In genomic region chr2:94290483-94290882, GRCm38 (mm10) we compare ENCODE assay signal across 9 mouse cellular contexts.
DNase-seq lines count a peak whose midpoint lies in the region; ATAC-seq lines count a peak whose summit lies in the region.
"Had no signal": no experiment of that assay in that cellular context is flagged by ENCODE, and none has a peak within 500 bp of the region (broad histone marks: within the 10 kb centered on the region; RNA-seq: fewer than 3 reads in every experiment).

No protein-coding gene starts in this region.

- no peaks in the 10 kb centered on the region for H3K27me3 ChIP-seq in forebrain, embryonic 16.5 days (replicated peaks; ENCODE audit: control insufficient read depth, insufficient read depth, low read length)
- H3K27me3 ChIP-seq in hindbrain, embryonic 11.5 days (ENCODE audit: control insufficient read depth, insufficient read depth, low read length): no peaks in the 10 kb centered on the region
- H3K27me3 ChIP-seq: limb, embryonic 15.5 days had no signal

- H3K4me2 ChIP-seq in forebrain, embryonic 16.5 days (ENCODE audit: low read length): no peak overlapping the region
- no peak overlapping the region for H3K4me2 ChIP-seq in hindbrain, embryonic 11.5 days (replicated peaks; ENCODE audit: low read depth, low read length)
- H3K4me2 ChIP-seq: limb, embryonic 15.5 days had no signal

- H3K27ac ChIP-seq in forebrain, embryonic 16.5 days (ENCODE audit: low read length): no peak overlapping the region
- H3K27ac ChIP-seq in hindbrain, embryonic 11.5 days (ENCODE audit: low read depth, low read length): no peak overlapping the region
- H3K27ac ChIP-seq: limb, embryonic 15.5 days had no signal

- WGBS in forebrain, embryonic 16.5 days: 0% methylated on average over 5 of the region's 5 CpGs
- WGBS in hindbrain, embryonic 11.5 days: 7% methylated on average over 5 of the region's 5 CpGs

- peaks cover 23% of the 10 kb centered on the region for H3K4me1 ChIP-seq in forebrain, embryonic 16.5 days (replicated peaks; ENCODE audit: control insufficient read depth, insufficient read depth, low read length)
- peaks cover 3% of the 10 kb centered on the region; the same call in 1 of the 2 replicates for H3K4me1 ChIP-seq in hindbrain, embryonic 11.5 days (replicated peaks; ENCODE audit: control insufficient read depth, insufficient read depth, low read length)

- ATAC-seq in forebrain, embryonic 16.5 days: peak; percentile 66
- ATAC-seq in hindbrain, embryonic 11.5 days (ENCODE audit: low FRiP score): peak; percentile 33

- peak; percentile 76 for DNase-seq in MN1 (ENCODE audit: low spot score)
- peak; percentile 81 for DNase-seq in cerebellum, adult 11 months
- peak; percentile 87 for DNase-seq in hindbrain, embryonic 11.5 days (ENCODE audit: low spot score)
- peak; percentile 67 to 77 for DNase-seq in layer of hippocampus, adult 8-10 months (ENCODE audit: low spot score in 2 of 2)
- DNase-seq in lung, postnatal 25 days (ENCODE audit: low spot score): peak; percentile 48
- DNase-seq in retina, postnatal 1 day: peak; percentile 86
- peak; percentile 58 for DNase-seq in urinary bladder, postnatal 25 days (ENCODE audit: low spot score)

- no peak overlapping the region for H3K4me3 ChIP-seq in forebrain, embryonic 16.5 days (replicated peaks; ENCODE audit: low read length)
- no peak overlapping the region for H3K4me3 ChIP-seq in hindbrain, embryonic 11.5 days (ENCODE audit: low read depth, low read length)
- H3K4me3 ChIP-seq: limb, embryonic 15.5 days had no signal

- no peaks in the 10 kb centered on the region for H3K9me3 ChIP-seq in forebrain, embryonic 16.5 days (ENCODE audit: control insufficient read depth, low read length)
- no peaks in the 10 kb centered on the region for H3K9me3 ChIP-seq in hindbrain, embryonic 11.5 days (ENCODE audit: control insufficient read depth, low read length)
- H3K9me3 ChIP-seq: limb, embryonic 15.5 days had no signal

- no peak overlapping the region for H3K9ac ChIP-seq in forebrain, embryonic 16.5 days (replicated peaks; ENCODE audit: low read depth, low read length)
- no peak overlapping the region; the same call in 1 of the 2 replicates for H3K9ac ChIP-seq in hindbrain, embryonic 11.5 days (ENCODE audit: low read depth, low read length)
- H3K9ac ChIP-seq: limb, embryonic 15.5 days had no signal

- no peaks in the 10 kb centered on the region for H3K36me3 ChIP-seq in forebrain, embryonic 16.5 days (ENCODE audit: control insufficient read depth, insufficient read depth)
- no peaks in the 10 kb centered on the region for H3K36me3 ChIP-seq in hindbrain, embryonic 11.5 days (ENCODE audit: control insufficient read depth, insufficient read depth, low read length)
- H3K36me3 ChIP-seq: limb, embryonic 15.5 days had no signal
